Mouse (Mus musculus) cortical plate, adult 2 months (tissue): Measurements from ENCODE around the gene Mgrn1.

Source experiments
- CTCF ChIP-seq: fragments of 200-500 bp; IDR thresholded peaks from 2 replicates; pipeline ENCODE4 v1.5.1; 2011; ENCODE audit warnings: mild to moderate bottlenecking, control low read depth, low read length; ENCODE audit not compliant: insufficient read depth; ENCODE audit errors: extremely low read depth
- POLR2A ChIP-seq: fragments of 200-500 bp; IDR thresholded peaks from 2 replicates; pipeline ENCODE4 v1.6.1; 2011; ENCODE audit warnings: mild to moderate bottlenecking, low read length, control low read depth; ENCODE audit not compliant: insufficient read depth; ENCODE audit errors: extremely low read depth

GRCm38 (mm10) chr16:4899711-4900110 lies 13.7 kb downstream of the Mgrn1 start:
- TF ChIP-seq POLR2A (no peak), CTCF (no peak)
